Mouse (Mus musculus) heart, embryonic 16.5 days (tissue): ENCODE data around the gene Cep164. TPM values are rescaled to one million over a fixed set of nuclear protein-coding genes. Genes with fewer than 3 reads are reported as not detected.

ENCODE experiments used
- ATAC-seq: fragments of 200-750 bp; cut with Nextera tagmentation; replicated peaks from 2 replicates; pipeline ENCODE4 v1.8.0; 2017; ENCODE audit warnings: moderate number of reproducible peaks; ENCODE audit not compliant: insufficient read depth, low FRiP score; ENCODE audit errors: extremely low read depth
- H3K27ac ChIP-seq: fragments of 300-500 bp; sonication (generic); 2 replicates; pipeline ENCODE4 v1.5.1; 2014; ENCODE audit warnings: mild to moderate bottlenecking, low read length, control low read depth, moderate library complexity
- H3K27me3 ChIP-seq: fragments of 300-500 bp; sonication (generic); 2 replicates; pipeline ENCODE4 v1.6.1; 2014; ENCODE audit warnings: low read length, mixed read lengths; ENCODE audit not compliant: control insufficient read depth, insufficient read depth
- H3K36me3 ChIP-seq: fragments of 300-500 bp; sonication (generic); 2 replicates; pipeline ENCODE4 v1.6.1; 2014; ENCODE audit not compliant: control insufficient read depth, insufficient read depth
- H3K4me1 ChIP-seq: fragments of 300-500 bp; sonication (generic); 2 replicates; pipeline ENCODE4 v1.6.1; 2014; ENCODE audit warnings: low read length, mixed read lengths; ENCODE audit not compliant: control insufficient read depth, insufficient read depth
- H3K4me2 ChIP-seq: fragments of 300-500 bp; sonication (generic); 2 replicates; pipeline ENCODE4 v1.6.1; 2014; ENCODE audit warnings: low read depth, mild to moderate bottlenecking, control low read depth, low read length
- H3K4me3 ChIP-seq: fragments of 300-500 bp; sonication (generic); 2 replicates; pipeline ENCODE4 v1.5.1; 2014; ENCODE audit warnings: mild to moderate bottlenecking, control low read depth, low read length
- H3K9ac ChIP-seq: fragments of 300-500 bp; sonication (generic); 2 replicates; pipeline ENCODE4 v1.6.1; 2014; ENCODE audit warnings: low read length, control low read depth
- H3K9me3 ChIP-seq: fragments of 300-500 bp; sonication (generic); replicated peaks from 2 replicates; pipeline ENCODE4 v1.6.1; 2016; ENCODE audit warnings: low read length; ENCODE audit not compliant: control insufficient read depth
- WGBS: fragments of 180-500 bp; shearing (Covaris S2); extraction: QIAGEN DNeasy Blood & Tissue Kit; methylation state at CpG from one replicate; pipeline ENCODE4 v1.1.7; 2014; 5-methylcytosine and 5-hydroxymethylcytosine counted together
- polyA plus RNA-seq: library from polyadenylated mRNA; unstranded; fragments of >200 nt; fragmentation: Nextera tagmentation; extraction: Ambion mirVana; gene quantifications from 2 replicates; pipeline ENCODE4 v1.2.1, GENCODE M21; 2015

Cep164 gene
- polyA plus RNA-seq, 1 experiment from 2014 or later: 14.7 TPM

DNA sequence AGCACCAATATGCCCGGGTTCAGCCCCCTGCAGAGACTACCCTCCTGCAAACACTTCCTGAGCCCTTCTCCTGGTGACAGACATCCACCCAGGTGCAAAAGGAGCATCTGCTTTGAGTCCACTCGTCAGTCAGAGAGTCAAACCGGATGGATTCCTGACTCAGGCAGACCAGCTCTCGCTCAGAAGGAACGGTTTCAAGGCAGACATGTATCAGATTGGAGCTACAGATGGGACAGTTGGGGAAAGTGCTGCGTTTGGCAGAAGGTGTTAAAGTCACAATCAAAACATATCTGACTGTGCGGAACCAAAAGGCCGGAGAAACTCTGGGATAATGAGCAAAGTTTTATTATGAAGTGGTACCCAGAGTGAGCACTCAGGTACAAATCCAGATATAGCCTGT is 29.1 kb downstream of the Cep164 start:
- H3K9me3 ChIP-seq: no peaks in the 10 kb centered on the region
- H3K4me3 ChIP-seq: no peak overlapping the region
- no peak overlapping the region for H3K27ac ChIP-seq
- H3K4me2 ChIP-seq: no peak overlapping the region; the same call in 1 of the 2 replicates
- no peaks in the 10 kb centered on the region for H3K27me3 ChIP-seq
- 0 out of 2 replicates have a peak, but pooled peaks cover 5% of the 10 kb centered on the region for H3K36me3 ChIP-seq
- H3K9ac ChIP-seq: no peak overlapping the region
- peaks cover 7% of the 10 kb centered on the region for H3K4me1 ChIP-seq
- no peak for ATAC-seq
- 75% methylated on average over 8 of the region's 8 CpGs for WGBS

DNA sequence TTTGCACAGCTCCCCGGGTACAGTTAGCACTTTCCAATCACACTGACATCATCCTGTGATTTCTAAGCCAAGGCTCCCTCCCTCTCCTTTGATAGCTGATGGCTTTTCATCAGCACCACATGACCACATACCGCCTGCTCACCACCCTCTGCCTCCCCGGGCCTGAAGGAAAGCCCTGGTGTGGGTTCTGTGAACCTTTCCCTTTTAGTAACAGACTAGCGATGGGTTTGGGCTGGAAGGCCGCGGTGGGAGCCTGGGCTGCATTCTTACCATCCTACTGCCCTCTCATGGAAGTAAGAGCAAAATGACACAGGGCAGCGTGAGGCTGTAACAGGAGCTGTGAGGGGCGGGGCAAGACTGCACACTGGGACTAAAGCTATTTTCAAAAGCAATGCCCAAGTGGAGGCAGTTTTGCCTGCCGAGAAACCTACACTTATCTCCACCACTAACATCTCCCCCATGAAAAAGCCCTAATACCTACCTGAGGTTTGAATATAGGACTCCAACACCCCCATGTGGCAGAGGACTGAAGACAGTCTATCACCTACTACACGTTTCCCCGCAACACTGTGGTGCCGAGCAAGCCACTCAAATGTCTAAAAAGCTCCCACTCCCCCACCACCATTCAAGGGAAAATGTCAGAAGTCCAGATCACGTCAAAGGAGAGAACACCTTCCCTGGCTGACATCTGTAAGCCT is 29.9 kb downstream of the Cep164 start:
- no peaks in the 10 kb centered on the region for H3K9me3 ChIP-seq
- H3K36me3 ChIP-seq: 0 out of 2 replicates have a peak, but pooled peaks cover 9% of the 10 kb centered on the region
- H3K27ac ChIP-seq: peak overlapping the region; percentile 25; the same call in 1 of the 2 replicates
- H3K9ac ChIP-seq: peak overlapping the region; percentile 44; the same call in 1 of the 2 replicates
- H3K4me3 ChIP-seq: no peak overlapping the region; the same call in 1 of the 2 replicates
- 16% methylated on average over 13 of the region's 13 CpGs for WGBS
- peaks cover 7% of the 10 kb centered on the region for H3K4me1 ChIP-seq
- ATAC-seq: peak; percentile 61
- peak overlapping the region; percentile 53 for H3K4me2 ChIP-seq
- H3K27me3 ChIP-seq: no peaks in the 10 kb centered on the region

DNA sequence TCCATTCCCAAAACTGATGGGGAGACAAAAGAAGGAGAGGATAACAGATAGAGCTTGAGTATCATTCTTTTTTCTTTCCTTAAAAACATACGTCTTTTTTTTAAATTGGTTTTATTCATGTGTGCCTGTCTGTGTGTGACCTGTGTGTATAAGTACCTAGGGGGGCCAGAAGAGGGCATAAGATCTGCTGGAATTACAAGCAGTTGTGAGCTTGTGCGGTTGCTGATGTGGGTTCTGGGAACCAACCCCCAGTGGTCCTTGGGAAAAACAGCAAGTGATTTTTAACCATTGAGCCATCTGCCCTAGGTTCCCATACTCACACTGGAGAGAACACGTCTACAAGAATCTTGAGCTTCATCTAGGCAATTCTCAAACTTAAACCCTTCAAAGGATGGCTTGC is 31.2 kb downstream of the Cep164 start:
- Histone ChIP-seq H3K36me3 (0 out of 2 replicates have a peak, but pooled peaks cover 11% of the 10 kb centered on the region), H3K9ac (no peak overlapping the region), H3K4me1 (peaks cover 7% of the 10 kb centered on the region), H3K27ac (no peak overlapping the region), H3K27me3 (no peaks in the 10 kb centered on the region), H3K4me3 (no peak overlapping the region), H3K4me2 (no peak overlapping the region), H3K9me3 (no peaks in the 10 kb centered on the region)
- ATAC-seq: no peak
- 80% methylated on average over 3 of the region's 3 CpGs for WGBS

DNA sequence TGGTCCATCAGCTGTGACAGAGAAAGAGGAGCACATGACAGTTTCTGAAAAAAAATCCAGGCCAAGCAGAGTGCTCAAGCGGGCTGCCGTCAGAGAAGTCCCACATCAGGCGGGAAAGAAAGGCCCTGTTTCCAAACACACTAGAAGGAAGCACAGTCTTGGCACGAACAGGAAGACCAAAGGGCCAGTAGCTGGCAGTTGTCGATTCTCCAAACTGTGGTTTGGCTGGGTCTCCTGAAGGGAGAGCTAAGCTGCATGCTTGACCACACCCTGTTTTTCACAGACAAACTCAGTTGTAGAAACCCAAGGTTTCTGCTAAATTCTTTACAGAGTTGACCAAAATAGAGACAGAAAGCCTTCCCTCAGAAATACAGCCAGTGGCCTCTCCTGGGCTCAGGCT is 32.8 kb downstream of the Cep164 start:
- H3K4me3 ChIP-seq: no peak overlapping the region
- no peaks in the 10 kb centered on the region for H3K9me3 ChIP-seq
- H3K36me3 ChIP-seq: peaks cover 8% of the 10 kb centered on the region; the same call in 1 of the 2 replicates
- no peak overlapping the region for H3K4me2 ChIP-seq
- no peak for ATAC-seq
- 71% methylated on average over 5 of the region's 5 CpGs for WGBS
- H3K27me3 ChIP-seq: no peaks in the 10 kb centered on the region
- no peak overlapping the region for H3K27ac ChIP-seq
- peaks cover 7% of the 10 kb centered on the region for H3K4me1 ChIP-seq
- H3K9ac ChIP-seq: no peak overlapping the region

DNA sequence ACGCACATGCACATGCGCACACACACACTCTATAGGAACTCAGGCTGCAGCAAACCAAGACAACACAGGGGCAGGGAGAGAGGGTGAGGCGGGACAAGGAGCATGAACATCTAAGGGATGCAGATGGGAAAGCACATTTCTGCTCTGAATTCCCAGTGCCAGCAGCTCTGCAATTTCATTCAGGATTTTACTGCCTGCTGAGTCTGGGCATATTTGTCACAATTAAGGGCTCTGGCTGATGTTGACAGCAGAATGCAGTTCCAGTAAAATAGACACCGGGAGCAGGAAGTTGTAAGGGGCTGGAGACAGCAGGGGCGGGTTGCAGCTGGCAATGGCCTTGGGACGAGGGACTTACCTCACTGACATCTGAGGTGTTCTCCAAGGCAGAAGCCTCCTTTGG is 34.8 kb downstream of the Cep164 start:
- no peaks in the 10 kb centered on the region for H3K9me3 ChIP-seq

DNA sequence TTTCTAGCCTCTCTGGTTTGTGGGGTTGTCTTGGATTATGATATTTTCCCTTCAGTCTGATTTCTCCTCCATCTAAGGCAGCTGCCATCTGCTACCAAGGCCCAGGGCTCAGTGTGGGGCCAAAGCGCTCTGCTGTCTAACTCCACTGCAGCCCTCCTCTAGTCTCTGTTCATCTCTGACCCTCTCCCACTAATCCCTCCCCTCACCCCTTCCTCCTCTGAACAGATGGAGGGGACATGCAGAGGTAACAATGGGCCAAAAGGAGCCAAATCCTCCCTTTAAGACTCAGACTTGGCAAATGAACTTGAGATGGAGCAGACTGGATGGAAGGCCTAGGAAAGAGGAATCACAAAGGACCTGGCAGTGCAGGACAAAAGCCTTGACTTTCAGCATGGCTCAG is 36.3 kb downstream of the Cep164 start:
- Histone ChIP-seq H3K27ac (no peak overlapping the region), H3K4me2 (no peak overlapping the region), H3K9ac (no peak overlapping the region), H3K9me3 (no peaks in the 10 kb centered on the region), H3K27me3 (no peaks in the 10 kb centered on the region), H3K4me1 (peaks cover 11% of the 10 kb centered on the region), H3K4me3 (no peak overlapping the region), H3K36me3 (peaks cover 8% of the 10 kb centered on the region; the same call in 1 of the 2 replicates)
- ATAC-seq: no peak
- 95% methylated on average over 1 of the region's 1 CpGs for WGBS

More for the DNA sequence above, 34.8 kb downstream of the Cep164 start:
- Histone ChIP-seq H3K9ac (no peak overlapping the region), H3K27me3 (no peaks in the 10 kb centered on the region), H3K36me3 (peaks cover 8% of the 10 kb centered on the region; the same call in 1 of the 2 replicates), H3K4me3 (no peak overlapping the region), H3K4me2 (no peak overlapping the region), H3K27ac (no peak overlapping the region), H3K4me1 (peaks cover under 1% of the 10 kb centered on the region; the same call in 1 of the 2 replicates)
- 88% methylated on average over 6 of the region's 6 CpGs for WGBS
- ATAC-seq: no peak

DNA sequence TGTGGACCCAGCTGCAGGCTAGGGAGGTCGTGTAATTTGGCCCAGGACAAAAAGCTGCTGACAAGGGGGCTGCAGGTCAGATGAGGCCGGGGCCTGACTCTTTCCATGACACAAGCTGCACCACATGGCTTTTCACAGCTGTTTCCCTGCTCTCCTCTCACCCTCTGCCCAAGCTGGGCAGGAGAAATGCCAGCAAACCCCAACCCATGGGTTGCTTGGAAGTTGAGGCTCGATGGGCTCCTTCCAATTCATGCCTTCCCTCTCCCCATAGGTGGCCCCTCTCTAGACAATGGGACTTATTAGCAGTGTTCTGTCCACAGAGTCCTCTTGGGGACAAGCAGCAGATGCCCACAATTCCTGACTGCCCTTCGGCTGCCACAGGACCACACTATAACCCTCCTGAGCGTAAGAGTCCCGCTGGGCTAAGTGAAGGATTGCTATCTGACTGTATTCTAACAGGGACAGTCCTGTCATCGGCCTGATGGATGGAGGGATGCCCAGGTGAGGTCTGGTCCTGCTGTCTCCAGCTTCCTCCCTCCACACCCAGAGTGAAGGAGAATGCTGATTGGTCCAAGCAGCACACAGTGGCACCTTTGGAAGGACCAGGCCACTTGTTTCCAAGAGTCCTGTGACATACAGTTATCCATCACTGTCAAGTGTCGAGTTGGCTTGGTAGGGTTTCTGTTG is 36.9 kb downstream of the Cep164 start:
- Histone ChIP-seq H3K9ac (no peak overlapping the region), H3K36me3 (peaks cover 8% of the 10 kb centered on the region; the same call in 1 of the 2 replicates), H3K9me3 (no peaks in the 10 kb centered on the region), H3K27me3 (no peaks in the 10 kb centered on the region), H3K27ac (no peak overlapping the region), H3K4me3 (no peak overlapping the region), H3K4me1 (peaks cover 16% of the 10 kb centered on the region), H3K4me2 (no peak overlapping the region)
- 73% methylated on average over 8 of the region's 8 CpGs for WGBS
- no peak for ATAC-seq

DNA sequence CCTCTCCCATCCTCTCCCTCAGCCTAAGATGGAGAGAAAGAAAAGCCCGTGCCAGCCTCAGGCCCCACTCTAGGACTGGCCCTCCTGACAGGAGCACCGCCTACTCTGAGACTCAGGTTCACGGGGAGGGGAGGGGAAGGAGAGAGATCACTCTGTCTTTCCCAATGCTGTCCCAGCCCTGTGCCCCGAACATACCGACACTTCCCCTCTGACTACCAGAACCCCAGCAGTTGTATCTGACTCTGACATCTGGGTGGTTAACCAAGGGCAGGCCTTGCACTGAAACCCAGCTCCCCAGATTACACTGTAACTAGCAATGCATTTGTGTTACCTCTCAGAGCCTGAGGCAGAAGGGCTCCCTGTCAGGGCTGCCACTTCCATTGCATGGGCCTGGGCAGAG is 40.1 kb downstream of the Cep164 start:
- Histone ChIP-seq H3K4me2 (no peak overlapping the region), H3K9ac (no peak overlapping the region), H3K4me1 (peaks cover 16% of the 10 kb centered on the region), H3K9me3 (no peaks in the 10 kb centered on the region), H3K36me3 (peaks cover 3% of the 10 kb centered on the region; the same call in 1 of the 2 replicates), H3K27me3 (no peaks in the 10 kb centered on the region), H3K27ac (no peak overlapping the region), H3K4me3 (no peak overlapping the region)
- no peak for ATAC-seq
- WGBS: 45% methylated on average over 5 of the region's 5 CpGs

DNA sequence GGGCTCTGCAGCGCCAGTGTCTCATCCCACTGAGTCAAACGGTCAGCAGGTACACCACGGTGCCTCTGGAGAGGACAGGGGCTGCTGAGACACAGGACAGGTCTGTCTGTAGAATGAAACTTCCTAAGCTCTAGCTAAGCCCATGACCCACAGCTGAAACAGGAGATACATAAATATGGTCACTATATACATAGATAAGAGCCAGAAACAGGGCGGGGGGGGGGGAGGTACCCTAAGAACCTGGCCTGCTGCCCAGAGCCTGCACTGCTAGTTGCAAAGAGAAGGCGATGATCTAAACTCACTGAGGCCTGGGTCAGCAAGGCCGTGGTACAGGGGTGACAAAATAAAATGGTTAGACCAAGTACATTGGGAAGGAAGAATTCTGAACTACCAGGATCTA is 40.9 kb downstream of the Cep164 start:
- H3K27ac ChIP-seq: peak overlapping the region; percentile 77
- no peaks in the 10 kb centered on the region for H3K9me3 ChIP-seq
- H3K4me3 ChIP-seq: no peak overlapping the region
- no peaks in the 10 kb centered on the region for H3K27me3 ChIP-seq
- ATAC-seq: peak; percentile 68
- peaks cover 3% of the 10 kb centered on the region; the same call in 1 of the 2 replicates for H3K36me3 ChIP-seq
- H3K9ac ChIP-seq: peak overlapping the region; percentile 28; the same call in 1 of the 2 replicates
- H3K4me2 ChIP-seq: 0 out of 2 replicates have a peak overlapping the region, but pooled peaks have one; percentile 5
- H3K4me1 ChIP-seq: peaks cover 16% of the 10 kb centered on the region
- 35% methylated on average over 6 of the region's 6 CpGs for WGBS
